Mouse (Mus musculus): ENCODE measurements around the gene Furin.

DNA sequence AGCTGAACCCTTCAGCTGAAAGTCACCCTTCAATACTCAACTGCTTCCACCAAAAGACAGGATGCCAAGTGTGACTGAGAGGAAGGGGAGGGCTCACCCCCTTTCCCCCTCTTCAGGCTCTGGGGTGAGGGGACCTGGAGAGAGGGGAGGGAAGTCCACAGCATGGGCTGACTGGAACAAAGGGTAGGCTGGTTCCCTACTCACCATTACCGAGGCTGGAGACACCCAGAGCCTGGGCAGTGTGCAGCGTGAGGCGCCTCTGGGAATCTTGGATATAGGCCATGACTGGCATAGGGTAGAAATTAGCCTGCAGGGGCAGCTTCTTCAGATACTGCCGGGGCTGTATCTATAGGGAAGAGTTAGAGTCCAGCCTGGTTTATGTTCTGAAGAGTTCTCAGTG is 47.2 kb downstream of the Furin start:
- no peak for TF ChIP-seq CTCF (IDR thresholded peaks at IDR 0.05; ENCODE audit: extremely low read depth, insufficient read depth, insufficient read length, insufficient replicate concordance)
- TF ChIP-seq POLR2A (IDR thresholded peaks at IDR 0.05; ENCODE audit: low read depth, low read length): no peak
